Mouse (Mus musculus): ENCODE data around the gene Arfgap3. TPM values are rescaled to one million over a fixed set of nuclear protein-coding genes. Genes with fewer than 3 reads are reported as not detected.

Arfgap3 gene
- total and polyA plus RNA-seq, 2 experiments = 4.7 to 9.0 TPM

GRCm38 (mm10) chr15:83265269-83265668, 84.8 kb downstream of the Arfgap3 start:
- Histone ChIP-seq H3K9ac (ENCODE audit: low read depth, low read length) (no peak overlapping the region), H3K27ac (replicated peaks; ENCODE audit: insufficient read depth, low read depth, low read length) (no peak overlapping the region), H3K4me1 (ENCODE audit: control insufficient read depth, insufficient read depth, low read length) (no peaks in the 10 kb centered on the region), H3K36me3 (ENCODE audit: control insufficient read depth, insufficient read depth, low read length) (no peaks in the 10 kb centered on the region), H3K79me2 (ENCODE audit: control insufficient read depth, insufficient read depth, low read length) (no peaks in the 10 kb centered on the region), H3K4me3 (ENCODE audit: insufficient read depth, low read depth, low read length) (no peak overlapping the region), H3K27me3 (ENCODE audit: control insufficient read depth, insufficient read depth, low read length) (no peaks in the 10 kb centered on the region)
- DNase-seq (ENCODE audit: extremely low read depth, low read depth, low spot score) = no peak
- 62% methylated on average over 1 of the region's 1 CpGs for WGBS
- no peak for TF ChIP-seq POLR2A (IDR thresholded peaks at IDR 0.05; ENCODE audit: extremely low read depth, insufficient read depth, low read length)
- TF ChIP-seq CTCF (IDR thresholded peaks at IDR 0.05; ENCODE audit: low read depth, low read length) = no peak

GRCm38 (mm10) chr15:83263405-83263804, 86.6 kb downstream of the Arfgap3 start:
- Histone ChIP-seq H3K36me3 (ENCODE audit: control insufficient read depth, insufficient read depth, low read length) (no peaks in the 10 kb centered on the region), H3K27me3 (ENCODE audit: control insufficient read depth, insufficient read depth, low read length) (no peaks in the 10 kb centered on the region), H3K9ac (ENCODE audit: low read depth, low read length) (no peak overlapping the region), H3K27ac (replicated peaks; ENCODE audit: insufficient read depth, low read depth, low read length) (no peak overlapping the region), H3K4me3 (ENCODE audit: insufficient read depth, low read depth, low read length) (no peak overlapping the region), H3K4me1 (ENCODE audit: control insufficient read depth, insufficient read depth, low read length) (no peaks in the 10 kb centered on the region), H3K79me2 (ENCODE audit: control insufficient read depth, insufficient read depth, low read length) (no peaks in the 10 kb centered on the region)
- TF ChIP-seq POLR2A (IDR thresholded peaks at IDR 0.05; ENCODE audit: extremely low read depth, insufficient read depth, low read length) (no peak), CTCF (IDR thresholded peaks at IDR 0.05; ENCODE audit: low read depth, low read length) (no peak)
- no peak for DNase-seq (ENCODE audit: extremely low read depth, low read depth, low spot score)
- 89% methylated on average over 5 of the region's 5 CpGs for WGBS

DNA sequence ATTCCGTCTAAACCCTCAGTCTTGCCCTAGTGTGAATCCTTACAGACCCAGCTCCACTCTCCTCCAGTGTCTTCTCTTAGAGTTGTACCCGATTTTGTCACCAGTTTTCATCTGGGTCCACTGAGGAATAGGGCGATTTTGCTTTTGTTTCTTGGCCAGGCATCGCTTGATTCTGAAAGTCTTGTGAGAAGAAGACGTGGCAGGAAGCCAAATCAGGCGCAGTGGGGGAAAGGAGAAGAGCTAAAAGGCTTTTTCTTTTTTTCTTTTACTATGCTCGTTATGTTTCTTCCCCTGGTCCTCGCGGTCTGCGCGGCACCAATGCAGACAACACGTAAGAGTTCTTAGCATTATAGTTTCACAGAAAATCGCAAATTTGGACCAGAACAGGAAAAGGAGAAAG, 92.1 kb downstream of the Arfgap3 start:
- no peak overlapping the region for H3K27ac ChIP-seq (replicated peaks; ENCODE audit: insufficient read depth, low read depth, low read length)
- H3K27me3 ChIP-seq (ENCODE audit: control insufficient read depth, insufficient read depth, low read length) = 0 out of 2 replicates have a peak, but pooled peaks cover 2% of the 10 kb centered on the region
- no peak overlapping the region for H3K4me3 ChIP-seq (ENCODE audit: insufficient read depth, low read depth, low read length)
- WGBS = 81% methylated on average over 13 of the region's 13 CpGs
- no peak for DNase-seq (ENCODE audit: extremely low read depth, low read depth, low spot score)
- H3K4me1 ChIP-seq (ENCODE audit: control insufficient read depth, insufficient read depth, low read length) = no peaks in the 10 kb centered on the region
- H3K9ac ChIP-seq (ENCODE audit: low read depth, low read length) = no peak overlapping the region
- H3K36me3 ChIP-seq (ENCODE audit: control insufficient read depth, insufficient read depth, low read length) = no peaks in the 10 kb centered on the region
- TF ChIP-seq POLR2A (IDR thresholded peaks at IDR 0.05; ENCODE audit: extremely low read depth, insufficient read depth, low read length) (no peak), CTCF (IDR thresholded peaks at IDR 0.05; ENCODE audit: low read depth, low read length) (no peak)
- no peaks in the 10 kb centered on the region for H3K79me2 ChIP-seq (ENCODE audit: control insufficient read depth, insufficient read depth, low read length)

- 0 out of 2 replicates have a peak, but pooled peaks cover 4% of the 10 kb centered on the region for H3K27me3 ChIP-seq (ENCODE audit: control insufficient read depth, insufficient read depth, low read length)
- H3K4me3 ChIP-seq (ENCODE audit: insufficient read depth, low read depth, low read length) = no peak overlapping the region
- H3K4me1 ChIP-seq (ENCODE audit: control insufficient read depth, insufficient read depth, low read length) = no peaks in the 10 kb centered on the region
- no peak overlapping the region for H3K9ac ChIP-seq (ENCODE audit: low read depth, low read length)
- WGBS = 80% methylated on average over 4 of the region's 4 CpGs
- no peaks in the 10 kb centered on the region for H3K79me2 ChIP-seq (ENCODE audit: control insufficient read depth, insufficient read depth, low read length)
- no peak for TF ChIP-seq CTCF (IDR thresholded peaks at IDR 0.05; ENCODE audit: low read depth, low read length)
- TF ChIP-seq POLR2A (IDR thresholded peaks at IDR 0.05; ENCODE audit: extremely low read depth, insufficient read depth, low read length) = no peak
- no peak overlapping the region for H3K27ac ChIP-seq (replicated peaks; ENCODE audit: insufficient read depth, low read depth, low read length)
- H3K36me3 ChIP-seq (ENCODE audit: control insufficient read depth, insufficient read depth, low read length) = no peaks in the 10 kb centered on the region
- no peak for DNase-seq (ENCODE audit: extremely low read depth, low read depth, low spot score)
Measured at GRCm38 (mm10) chr15:83256491-83256890, 93.6 kb downstream of the Arfgap3 start.

- Histone ChIP-seq H3K27me3 (ENCODE audit: control insufficient read depth, insufficient read depth, low read length) (peaks cover 8% of the 10 kb centered on the region; the same call in 1 of the 2 replicates), H3K36me3 (ENCODE audit: control insufficient read depth, insufficient read depth, low read length) (no peaks in the 10 kb centered on the region), H3K27ac (replicated peaks; ENCODE audit: insufficient read depth, low read depth, low read length) (no peak overlapping the region), H3K4me3 (ENCODE audit: insufficient read depth, low read depth, low read length) (no peak overlapping the region), H3K4me1 (ENCODE audit: control insufficient read depth, insufficient read depth, low read length) (no peaks in the 10 kb centered on the region), H3K79me2 (ENCODE audit: control insufficient read depth, insufficient read depth, low read length) (no peaks in the 10 kb centered on the region), H3K9ac (ENCODE audit: low read depth, low read length) (no peak overlapping the region)
- TF ChIP-seq CTCF (IDR thresholded peaks at IDR 0.05; ENCODE audit: low read depth, low read length) = no peak
- no peak for TF ChIP-seq POLR2A (IDR thresholded peaks at IDR 0.05; ENCODE audit: extremely low read depth, insufficient read depth, low read length)
- 94% methylated on average over 7 of the region's 7 CpGs for WGBS
- DNase-seq (ENCODE audit: extremely low read depth, low read depth, low spot score) = no peak
Measured at GRCm38 (mm10) chr15:83255944-83256343, 94.1 kb downstream of the Arfgap3 start.

- WGBS = 90% methylated on average over 4 of the region's 4 CpGs
- DNase-seq (ENCODE audit: extremely low read depth, low read depth, low spot score) = no peak
- Histone ChIP-seq H3K4me1 (ENCODE audit: control insufficient read depth, insufficient read depth, low read length) (no peaks in the 10 kb centered on the region), H3K27ac (replicated peaks; ENCODE audit: insufficient read depth, low read depth, low read length) (no peak overlapping the region), H3K27me3 (ENCODE audit: control insufficient read depth, insufficient read depth, low read length) (peaks cover 8% of the 10 kb centered on the region; the same call in 1 of the 2 replicates), H3K36me3 (ENCODE audit: control insufficient read depth, insufficient read depth, low read length) (no peaks in the 10 kb centered on the region), H3K9ac (ENCODE audit: low read depth, low read length) (no peak overlapping the region), H3K4me3 (ENCODE audit: insufficient read depth, low read depth, low read length) (no peak overlapping the region), H3K79me2 (ENCODE audit: control insufficient read depth, insufficient read depth, low read length) (no peaks in the 10 kb centered on the region)
- TF ChIP-seq POLR2A (IDR thresholded peaks at IDR 0.05; ENCODE audit: extremely low read depth, insufficient read depth, low read length) (no peak), CTCF (IDR thresholded peaks at IDR 0.05; ENCODE audit: low read depth, low read length) (no peak)
Measured at GRCm38 (mm10) chr15:83255191-83255782, 94.8 kb downstream of the Arfgap3 start.
